Mouse (Mus musculus) heart, postnatal 0 days (tissue): ENCODE measurements around the gene Eno2.

ENCODE experiments used
- CTCF ChIP-seq: IDR thresholded peaks from 2 replicates; pipeline ENCODE4 v1.5.1; 2016; ENCODE audit warnings: antibody characterized with exemption, control low read depth, low read depth
- EP300 ChIP-seq: IDR thresholded peaks from 2 replicates; pipeline ENCODE4 v1.6.1; 2016; ENCODE audit warnings: antibody characterized with exemption, low read depth

DNA sequence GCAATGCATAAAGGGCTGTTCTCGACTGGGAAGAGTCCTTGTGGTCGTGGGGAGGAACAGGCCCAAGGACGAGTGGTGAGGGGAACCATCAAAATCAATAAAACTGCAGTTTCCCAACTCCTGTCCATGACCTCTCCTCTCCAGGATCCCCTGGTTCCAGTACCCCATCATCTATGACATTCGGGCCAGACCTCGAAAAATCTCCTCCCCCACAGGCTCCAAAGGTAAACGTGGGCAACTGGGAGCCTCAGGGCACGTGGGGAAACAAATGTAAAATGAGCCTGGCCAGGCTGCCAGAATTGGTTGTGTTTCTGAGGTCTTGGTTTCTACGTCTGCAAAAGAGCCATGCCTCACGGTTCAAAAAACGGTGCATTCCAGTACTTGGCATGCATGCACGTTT, 56.6 kb downstream of the Eno2 start:
- no peak for TF ChIP-seq CTCF
- TF ChIP-seq EP300, result no peak
